Mouse (Mus musculus): ENCODE results near the gene Kcna2. TPM values are rescaled to one million over a fixed set of nuclear protein-coding genes. Genes with fewer than 3 reads are reported as not detected.

Gene Kcna2
- polyA plus RNA-seq, 1 experiment from 2014 or later: not detected

DNA sequence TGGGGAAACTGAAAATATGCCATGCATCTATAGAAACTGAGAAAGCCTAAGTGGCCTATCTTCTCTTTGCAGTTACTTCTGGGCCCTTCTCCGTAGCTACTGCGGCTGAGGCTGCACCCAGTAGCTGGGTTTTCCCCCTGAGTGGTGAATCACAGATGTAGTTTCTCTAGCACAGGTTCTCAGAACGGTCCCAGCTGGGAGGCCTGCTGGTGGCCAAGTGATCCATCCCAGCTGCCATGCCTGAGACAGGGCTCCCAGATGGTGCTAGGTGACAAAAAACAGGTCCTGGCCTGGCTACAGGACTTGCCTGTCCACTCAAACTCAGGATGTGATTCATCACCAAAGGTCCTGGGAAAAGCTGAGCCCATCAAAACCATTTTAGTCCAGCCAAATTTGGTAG lies 24.3 kb upstream of the Kcna2 start:
- WGBS: 49% methylated on average over 3 of the region's 3 CpGs
- no peak overlapping the region for H3K27ac ChIP-seq (replicated peaks; ENCODE audit: low read depth, low read length)
- no peaks in the 10 kb centered on the region for H3K27me3 ChIP-seq (ENCODE audit: control insufficient read depth, insufficient read depth, low read length)
- H3K9me3 ChIP-seq (ENCODE audit: control insufficient read depth, low read length): no peaks in the 10 kb centered on the region
- H3K4me1 ChIP-seq (ENCODE audit: control insufficient read depth, insufficient read depth, low read length): no peaks in the 10 kb centered on the region
- H3K4me3 ChIP-seq (ENCODE audit: low read depth, low read length): no peak overlapping the region
- H3K4me2 ChIP-seq (ENCODE audit: low read depth, severe bottlenecking): no peak overlapping the region
- DNase-seq (ENCODE audit: low spot score) (no peak), ATAC-seq (ENCODE audit: insufficient number of reproducible peaks, low FRiP score, low TSS enrichment, low read depth) (no peak)
- no peaks in the 10 kb centered on the region for H3K36me3 ChIP-seq (ENCODE audit: control insufficient read depth, insufficient read depth, low read length)
- no peak overlapping the region for H3K9ac ChIP-seq (ENCODE audit: low read length)

- H3K4me1 ChIP-seq (ENCODE audit: control insufficient read depth, insufficient read depth, low read length): no peaks in the 10 kb centered on the region
- ATAC-seq (ENCODE audit: insufficient number of reproducible peaks, low FRiP score, low TSS enrichment, low read depth) (no peak), DNase-seq (ENCODE audit: low spot score) (no peak)
- H3K4me2 ChIP-seq (ENCODE audit: low read depth, severe bottlenecking): no peak overlapping the region
- H3K4me3 ChIP-seq (ENCODE audit: low read depth, low read length): no peak overlapping the region
- no peaks in the 10 kb centered on the region for H3K9me3 ChIP-seq (ENCODE audit: control insufficient read depth, low read length)
- no peak overlapping the region for H3K27ac ChIP-seq (replicated peaks; ENCODE audit: low read depth, low read length)
- no peaks in the 10 kb centered on the region for H3K27me3 ChIP-seq (ENCODE audit: control insufficient read depth, insufficient read depth, low read length)
- H3K9ac ChIP-seq (ENCODE audit: low read length): no peak overlapping the region
- 86% methylated on average over 2 of the region's 2 CpGs for WGBS
- no peaks in the 10 kb centered on the region for H3K36me3 ChIP-seq (ENCODE audit: control insufficient read depth, insufficient read depth, low read length)
Observed at GRCm38 (mm10) chr3:107077101-107077500, 23.8 kb upstream of the Kcna2 start.

GRCm38 (mm10) chr3:107080803-107081202 lies 20.1 kb upstream of the Kcna2 start:
- WGBS: 90% methylated on average over 3 of the region's 3 CpGs
- Histone ChIP-seq H3K9me3 (ENCODE audit: control insufficient read depth, low read length) (no peaks in the 10 kb centered on the region), H3K4me3 (ENCODE audit: low read depth, low read length) (no peak overlapping the region), H3K9ac (ENCODE audit: low read length) (no peak overlapping the region), H3K4me1 (ENCODE audit: control insufficient read depth, insufficient read depth, low read length) (no peaks in the 10 kb centered on the region), H3K36me3 (ENCODE audit: control insufficient read depth, insufficient read depth, low read length) (no peaks in the 10 kb centered on the region), H3K4me2 (ENCODE audit: low read depth, severe bottlenecking) (no peak overlapping the region), H3K27me3 (ENCODE audit: control insufficient read depth, insufficient read depth, low read length) (no peaks in the 10 kb centered on the region), H3K27ac (replicated peaks; ENCODE audit: low read depth, low read length) (no peak overlapping the region)
- ATAC-seq (ENCODE audit: insufficient number of reproducible peaks, low FRiP score, low TSS enrichment, low read depth) (no peak), DNase-seq (ENCODE audit: low spot score) (no peak)

- WGBS: 35% methylated on average over 3 of the region's 3 CpGs
- H3K36me3 ChIP-seq (ENCODE audit: control insufficient read depth, insufficient read depth, low read length): no peaks in the 10 kb centered on the region
- H3K27ac ChIP-seq (replicated peaks; ENCODE audit: low read depth, low read length): no peak overlapping the region
- no peak overlapping the region for H3K9ac ChIP-seq (ENCODE audit: low read length)
- no peak overlapping the region for H3K4me3 ChIP-seq (ENCODE audit: low read depth, low read length)
- DNase-seq (ENCODE audit: low spot score): no peak
- H3K27me3 ChIP-seq (ENCODE audit: control insufficient read depth, insufficient read depth, low read length): no peaks in the 10 kb centered on the region
- ATAC-seq (ENCODE audit: insufficient number of reproducible peaks, low FRiP score, low TSS enrichment, low read depth): no peak
- H3K4me2 ChIP-seq (ENCODE audit: low read depth, severe bottlenecking): no peak overlapping the region
- H3K9me3 ChIP-seq (ENCODE audit: control insufficient read depth, low read length): no peaks in the 10 kb centered on the region
- H3K4me1 ChIP-seq (ENCODE audit: control insufficient read depth, insufficient read depth, low read length): no peaks in the 10 kb centered on the region
Observed at GRCm38 (mm10) chr3:107081227-107081626, 19.7 kb upstream of the Kcna2 start.

GRCm38 (mm10) chr3:107084586-107084985 lies 16.4 kb upstream of the Kcna2 start:
- no peak overlapping the region for H3K4me2 ChIP-seq (ENCODE audit: low read depth, severe bottlenecking)
- H3K36me3 ChIP-seq (ENCODE audit: control insufficient read depth, insufficient read depth, low read length): no peaks in the 10 kb centered on the region
- DNase-seq (ENCODE audit: low spot score) (no peak), ATAC-seq (ENCODE audit: insufficient number of reproducible peaks, low FRiP score, low TSS enrichment, low read depth) (no peak)
- no peaks in the 10 kb centered on the region for H3K9me3 ChIP-seq (ENCODE audit: control insufficient read depth, low read length)
- H3K4me3 ChIP-seq (ENCODE audit: low read depth, low read length): no peak overlapping the region
- H3K9ac ChIP-seq (ENCODE audit: low read length): no peak overlapping the region
- no peaks in the 10 kb centered on the region for H3K27me3 ChIP-seq (ENCODE audit: control insufficient read depth, insufficient read depth, low read length)
- H3K4me1 ChIP-seq (ENCODE audit: control insufficient read depth, insufficient read depth, low read length): no peaks in the 10 kb centered on the region
- no peak overlapping the region for H3K27ac ChIP-seq (replicated peaks; ENCODE audit: low read depth, low read length)
- 86% methylated on average over 3 of the region's 3 CpGs for WGBS

GRCm38 (mm10) chr3:107087410-107087809 lies 13.5 kb upstream of the Kcna2 start:
- no peak for ATAC-seq (ENCODE audit: insufficient number of reproducible peaks, low FRiP score, low TSS enrichment, low read depth)
- H3K36me3 ChIP-seq (ENCODE audit: control insufficient read depth, insufficient read depth, low read length): no peaks in the 10 kb centered on the region
- H3K27ac ChIP-seq (replicated peaks; ENCODE audit: low read depth, low read length): no peak overlapping the region
- H3K9me3 ChIP-seq (ENCODE audit: control insufficient read depth, low read length): no peaks in the 10 kb centered on the region
- 91% methylated on average over 4 of the region's 4 CpGs for WGBS
- H3K9ac ChIP-seq (ENCODE audit: low read length): no peak overlapping the region
- H3K4me2 ChIP-seq (ENCODE audit: low read depth, severe bottlenecking): no peak overlapping the region
- no peak overlapping the region for H3K4me3 ChIP-seq (ENCODE audit: low read depth, low read length)
- DNase-seq (ENCODE audit: low spot score): no peak
- no peaks in the 10 kb centered on the region for H3K27me3 ChIP-seq (ENCODE audit: control insufficient read depth, insufficient read depth, low read length)
- no peaks in the 10 kb centered on the region for H3K4me1 ChIP-seq (ENCODE audit: control insufficient read depth, insufficient read depth, low read length)

DNA sequence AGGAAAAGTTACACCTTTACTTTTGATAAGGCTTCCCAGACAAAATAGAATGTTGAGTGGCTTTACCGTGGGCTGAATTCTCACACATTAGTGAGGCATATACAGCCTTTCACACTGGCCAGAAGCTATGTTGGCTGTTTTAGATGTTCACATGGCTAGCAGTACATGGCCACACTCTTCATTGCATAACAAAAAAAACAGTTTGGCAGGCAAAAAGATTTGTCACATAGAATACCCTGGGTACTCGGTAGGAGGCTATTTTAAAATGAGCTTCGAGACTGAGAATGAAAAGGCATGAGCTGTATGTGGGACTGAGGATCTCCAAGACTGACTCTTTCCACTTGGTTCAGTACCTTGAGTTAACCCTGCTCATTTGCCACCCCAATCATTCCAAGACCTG lies 12.1 kb upstream of the Kcna2 start:
- Histone ChIP-seq H3K4me2 (ENCODE audit: low read depth, severe bottlenecking) (no peak overlapping the region), H3K9ac (ENCODE audit: low read length) (no peak overlapping the region), H3K27ac (replicated peaks; ENCODE audit: low read depth, low read length) (no peak overlapping the region), H3K27me3 (ENCODE audit: control insufficient read depth, insufficient read depth, low read length) (no peaks in the 10 kb centered on the region), H3K4me3 (ENCODE audit: low read depth, low read length) (no peak overlapping the region), H3K36me3 (ENCODE audit: control insufficient read depth, insufficient read depth, low read length) (no peaks in the 10 kb centered on the region), H3K4me1 (ENCODE audit: control insufficient read depth, insufficient read depth, low read length) (no peaks in the 10 kb centered on the region), H3K9me3 (ENCODE audit: control insufficient read depth, low read length) (no peaks in the 10 kb centered on the region)
- DNase-seq (ENCODE audit: low spot score) (no peak), ATAC-seq (ENCODE audit: insufficient number of reproducible peaks, low FRiP score, low TSS enrichment, low read depth) (no peak)
- 81% methylated on average over 3 of the region's 3 CpGs for WGBS

- H3K9me3 ChIP-seq (ENCODE audit: control insufficient read depth, low read length): no peaks in the 10 kb centered on the region
- H3K9ac ChIP-seq (ENCODE audit: low read length): no peak overlapping the region
- no peaks in the 10 kb centered on the region for H3K36me3 ChIP-seq (ENCODE audit: control insufficient read depth, insufficient read depth, low read length)
- WGBS: 50% methylated on average over 3 of the region's 3 CpGs
- DNase-seq (ENCODE audit: low spot score): no peak
- no peak overlapping the region for H3K4me2 ChIP-seq (ENCODE audit: low read depth, severe bottlenecking)
- H3K4me1 ChIP-seq (ENCODE audit: control insufficient read depth, insufficient read depth, low read length): no peaks in the 10 kb centered on the region
- ATAC-seq (ENCODE audit: insufficient number of reproducible peaks, low FRiP score, low TSS enrichment, low read depth): no peak
- no peak overlapping the region for H3K27ac ChIP-seq (replicated peaks; ENCODE audit: low read depth, low read length)
- no peak overlapping the region for H3K4me3 ChIP-seq (ENCODE audit: low read depth, low read length)
- H3K27me3 ChIP-seq (ENCODE audit: control insufficient read depth, insufficient read depth, low read length): no peaks in the 10 kb centered on the region
Observed at GRCm38 (mm10) chr3:107089475-107089874, 11.5 kb upstream of the Kcna2 start.

DNA sequence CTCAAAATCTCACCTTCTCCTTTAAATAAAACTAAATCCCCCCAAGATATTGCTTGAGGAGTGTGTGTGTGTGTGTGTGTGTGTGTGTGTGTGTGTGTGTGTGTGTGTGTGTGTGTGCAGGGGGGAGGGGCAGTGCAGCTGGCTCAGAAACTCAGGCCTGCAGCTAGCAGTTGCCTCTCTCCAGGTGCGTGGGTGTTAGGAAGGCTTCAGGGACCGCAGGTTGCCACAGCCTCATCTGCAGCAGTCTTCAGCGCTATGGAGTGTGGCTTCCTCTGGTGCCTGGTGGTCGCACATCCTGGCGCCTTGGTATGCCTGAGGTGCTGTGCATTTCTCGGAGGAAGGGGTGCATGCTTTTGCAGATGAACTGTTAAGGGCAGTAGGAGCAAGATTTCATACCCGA lies 10.9 kb upstream of the Kcna2 start:
- DNase-seq (ENCODE audit: low spot score) (no peak), ATAC-seq (ENCODE audit: insufficient number of reproducible peaks, low FRiP score, low TSS enrichment, low read depth) (no peak)
- no peak overlapping the region for H3K4me2 ChIP-seq (ENCODE audit: low read depth, severe bottlenecking)
- H3K9me3 ChIP-seq (ENCODE audit: control insufficient read depth, low read length): no peaks in the 10 kb centered on the region
- H3K36me3 ChIP-seq (ENCODE audit: control insufficient read depth, insufficient read depth, low read length): no peaks in the 10 kb centered on the region
- no peak overlapping the region for H3K4me3 ChIP-seq (ENCODE audit: low read depth, low read length)
- no peak overlapping the region for H3K27ac ChIP-seq (replicated peaks; ENCODE audit: low read depth, low read length)
- no peaks in the 10 kb centered on the region for H3K27me3 ChIP-seq (ENCODE audit: control insufficient read depth, insufficient read depth, low read length)
- H3K9ac ChIP-seq (ENCODE audit: low read length): no peak overlapping the region
- H3K4me1 ChIP-seq (ENCODE audit: control insufficient read depth, insufficient read depth, low read length): no peaks in the 10 kb centered on the region
- 65% methylated on average over 7 of the region's 7 CpGs for WGBS

Measured in limb, embryonic 11.5 days (tissue).